Mouse (Mus musculus): ENCODE measurements around the gene Rassf5. TPM values are rescaled to one million over a fixed set of nuclear protein-coding genes. Genes with fewer than 3 reads are reported as not detected.

Rassf5 gene
- polyA plus RNA-seq, 1 experiment from 2014 or later: 3.5 TPM

DNA sequence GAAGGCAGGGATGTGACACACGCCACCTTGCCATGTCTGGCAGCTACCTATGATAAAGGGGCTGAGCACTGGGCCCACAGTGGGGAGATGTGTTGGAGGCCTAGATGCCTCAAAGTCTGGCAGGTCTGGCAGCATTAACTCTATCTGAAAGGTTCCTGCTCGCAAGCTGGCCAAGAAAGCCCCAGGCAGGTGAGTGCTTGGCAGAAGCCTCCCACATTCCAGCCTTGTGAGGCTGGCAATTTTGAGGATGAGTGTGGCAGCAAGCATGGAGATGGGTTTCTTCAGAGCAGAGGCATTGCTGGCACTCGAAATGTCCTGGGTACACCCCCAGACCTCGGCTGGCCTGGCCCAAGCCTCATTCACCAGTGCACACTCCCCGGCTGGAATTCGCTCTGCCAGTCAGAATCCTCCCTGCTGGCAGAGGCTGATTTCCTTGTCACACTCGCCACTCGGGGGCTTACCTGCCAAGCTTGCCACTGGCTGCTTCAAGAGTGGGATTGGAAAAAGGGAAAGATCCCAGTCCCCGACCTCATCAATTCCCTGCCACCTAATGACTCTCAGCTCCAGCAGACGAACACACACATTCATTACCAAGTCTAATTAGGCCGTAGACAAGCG lies 5.4 kb downstream of the Rassf5 start:
- H3K4me2 ChIP-seq (ENCODE audit: low read depth, low read length): no peak overlapping the region
- no peak overlapping the region for H3K27ac ChIP-seq (ENCODE audit: low read length)
- peaks cover 29% of the 10 kb centered on the region for H3K27me3 ChIP-seq (replicated peaks; ENCODE audit: control insufficient read depth, insufficient read depth, low read length)
- peaks cover 10% of the 10 kb centered on the region for H3K4me1 ChIP-seq (ENCODE audit: control insufficient read depth, insufficient read depth, low read length)
- WGBS: 70% methylated on average over 12 of the region's 12 CpGs
- H3K9me3 ChIP-seq (ENCODE audit: control insufficient read depth, low read length): no peaks in the 10 kb centered on the region
- H3K9ac ChIP-seq (ENCODE audit: low read depth, low read length): no peak overlapping the region
- no peak for ATAC-seq
- H3K36me3 ChIP-seq (ENCODE audit: control insufficient read depth, insufficient read depth, low read length): no peaks in the 10 kb centered on the region
- H3K4me3 ChIP-seq (ENCODE audit: low read length): no peak overlapping the region

DNA sequence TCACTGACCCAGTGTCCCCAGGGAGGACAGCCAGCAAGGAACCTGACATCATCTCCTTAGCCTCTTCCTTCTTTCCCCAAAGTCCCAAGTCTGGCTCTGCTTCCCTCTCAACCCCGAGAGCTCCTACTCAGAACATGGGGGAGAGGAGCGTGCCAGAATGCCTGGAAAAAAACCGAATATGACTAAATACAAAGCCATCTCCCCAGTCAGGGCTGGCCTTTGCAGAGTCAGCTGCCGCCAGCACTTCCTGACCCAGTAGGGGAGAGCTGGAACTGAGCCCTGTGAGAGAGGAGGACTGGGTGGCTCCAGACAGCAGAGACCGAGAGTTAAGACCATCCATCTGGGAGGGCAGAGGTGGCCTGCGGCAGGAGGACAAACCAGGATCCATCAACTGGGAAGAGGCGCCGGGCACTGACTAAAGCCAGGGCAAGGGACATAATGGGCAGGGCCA lies 6.1 kb downstream of the Rassf5 start:
- no peak overlapping the region for H3K4me2 ChIP-seq (ENCODE audit: low read depth, low read length)
- H3K9me3 ChIP-seq (ENCODE audit: control insufficient read depth, low read length): no peaks in the 10 kb centered on the region
- no peak overlapping the region for H3K9ac ChIP-seq (ENCODE audit: low read depth, low read length)
- peak; percentile 77 for ATAC-seq
- H3K36me3 ChIP-seq (ENCODE audit: control insufficient read depth, insufficient read depth, low read length): no peaks in the 10 kb centered on the region
- WGBS: 48% methylated on average over 8 of the region's 8 CpGs
- peaks cover 8% of the 10 kb centered on the region; the same call in 1 of the 2 replicates for H3K4me1 ChIP-seq (ENCODE audit: control insufficient read depth, insufficient read depth, low read length)
- no peak overlapping the region for H3K4me3 ChIP-seq (ENCODE audit: low read length)
- peaks cover 23% of the 10 kb centered on the region for H3K27me3 ChIP-seq (replicated peaks; ENCODE audit: control insufficient read depth, insufficient read depth, low read length)
- H3K27ac ChIP-seq (ENCODE audit: low read length): no peak overlapping the region

DNA sequence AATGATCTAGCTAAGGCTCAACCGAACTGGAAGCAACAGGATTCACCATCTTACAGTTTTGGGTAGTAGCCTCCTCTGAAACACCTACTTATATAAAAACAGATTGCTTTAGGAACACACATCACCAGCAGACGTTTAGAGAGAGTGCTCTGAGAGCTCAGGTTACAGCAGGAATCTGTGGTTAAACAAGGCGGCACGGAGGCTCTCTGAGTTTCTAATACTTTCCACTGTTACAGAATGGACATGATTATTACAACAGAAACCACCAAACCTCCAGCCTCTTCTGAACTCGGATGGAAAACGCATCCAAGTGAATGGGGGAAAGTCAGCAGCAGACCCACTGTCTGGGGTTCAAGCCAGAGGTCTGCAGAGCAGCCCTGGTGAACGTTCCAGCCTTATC lies 9.0 kb downstream of the Rassf5 start:
- 49% methylated on average over 7 of the region's 7 CpGs for WGBS
- no peak overlapping the region for H3K4me2 ChIP-seq (ENCODE audit: low read depth, low read length)
- H3K36me3 ChIP-seq (ENCODE audit: control insufficient read depth, insufficient read depth, low read length): no peaks in the 10 kb centered on the region
- H3K27me3 ChIP-seq (replicated peaks; ENCODE audit: control insufficient read depth, insufficient read depth, low read length): peaks cover 11% of the 10 kb centered on the region
- peak overlapping the region; percentile 8; the same call in 1 of the 2 replicates for H3K27ac ChIP-seq (ENCODE audit: low read length)
- H3K4me1 ChIP-seq (ENCODE audit: control insufficient read depth, insufficient read depth, low read length): peaks cover 8% of the 10 kb centered on the region; the same call in 1 of the 2 replicates
- H3K4me3 ChIP-seq (ENCODE audit: low read length): no peak overlapping the region
- no peak for ATAC-seq
- H3K9me3 ChIP-seq (ENCODE audit: control insufficient read depth, low read length): no peaks in the 10 kb centered on the region
- no peak overlapping the region for H3K9ac ChIP-seq (ENCODE audit: low read depth, low read length)

DNA sequence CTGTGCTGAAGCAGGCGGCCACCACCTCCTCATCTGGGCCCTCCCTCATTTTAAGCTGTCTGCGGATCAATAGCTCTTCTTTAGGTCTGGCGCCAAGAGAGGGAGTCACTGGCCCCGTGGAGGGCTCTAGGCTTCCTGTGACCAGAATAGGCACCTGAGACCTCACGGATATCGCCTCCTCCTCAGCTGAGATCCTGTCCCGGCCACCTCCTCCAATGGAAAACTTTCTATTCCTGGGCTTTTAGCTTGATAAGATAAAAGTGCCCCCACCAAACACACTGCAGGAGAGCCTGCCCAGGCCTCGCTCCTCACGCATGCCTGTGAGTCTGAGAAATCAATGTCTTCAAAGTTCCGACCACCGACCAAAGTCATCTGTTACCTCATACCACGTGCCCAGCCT lies 11.5 kb downstream of the Rassf5 start:
- H3K36me3 ChIP-seq (ENCODE audit: control insufficient read depth, insufficient read depth, low read length): no peaks in the 10 kb centered on the region
- no peak overlapping the region for H3K27ac ChIP-seq (ENCODE audit: low read length)
- H3K27me3 ChIP-seq (replicated peaks; ENCODE audit: control insufficient read depth, insufficient read depth, low read length): no peaks in the 10 kb centered on the region
- peaks cover 5% of the 10 kb centered on the region; the same call in 1 of the 2 replicates for H3K4me1 ChIP-seq (ENCODE audit: control insufficient read depth, insufficient read depth, low read length)
- H3K4me3 ChIP-seq (ENCODE audit: low read length): no peak overlapping the region
- no peak for ATAC-seq
- H3K4me2 ChIP-seq (ENCODE audit: low read depth, low read length): no peak overlapping the region
- H3K9ac ChIP-seq (ENCODE audit: low read depth, low read length): no peak overlapping the region
- WGBS: 57% methylated on average over 12 of the region's 12 CpGs
- H3K9me3 ChIP-seq (ENCODE audit: control insufficient read depth, low read length): no peaks in the 10 kb centered on the region

DNA sequence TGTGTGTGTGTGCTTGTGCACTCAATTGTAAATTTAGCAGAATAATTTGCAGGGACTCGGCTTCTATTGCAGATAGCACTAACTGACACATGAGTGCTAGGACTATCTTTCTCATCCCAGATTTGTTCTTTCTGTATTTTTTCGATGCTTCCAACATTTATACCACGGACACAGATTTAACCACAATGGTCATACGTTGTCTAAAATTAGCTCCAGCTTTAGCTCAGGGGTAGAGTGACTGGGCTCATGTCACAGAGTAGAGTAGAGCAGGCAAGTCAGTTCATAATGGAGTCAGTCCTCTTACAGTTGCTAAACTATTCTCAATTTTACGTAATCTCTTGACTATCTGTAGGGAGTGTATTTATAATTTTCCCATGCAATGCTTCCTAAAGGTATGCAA lies 16.4 kb downstream of the Rassf5 start:
- Histone ChIP-seq H3K27ac (ENCODE audit: low read length) (no peak overlapping the region), H3K9me3 (ENCODE audit: control insufficient read depth, low read length) (no peaks in the 10 kb centered on the region), H3K4me3 (ENCODE audit: low read length) (no peak overlapping the region), H3K4me1 (ENCODE audit: control insufficient read depth, insufficient read depth, low read length) (no peaks in the 10 kb centered on the region), H3K9ac (ENCODE audit: low read depth, low read length) (no peak overlapping the region), H3K4me2 (ENCODE audit: low read depth, low read length) (no peak overlapping the region), H3K27me3 (replicated peaks; ENCODE audit: control insufficient read depth, insufficient read depth, low read length) (no peaks in the 10 kb centered on the region), H3K36me3 (ENCODE audit: control insufficient read depth, insufficient read depth, low read length) (no peaks in the 10 kb centered on the region)
- 83% methylated on average over 5 of the region's 5 CpGs for WGBS
- no peak for ATAC-seq

DNA sequence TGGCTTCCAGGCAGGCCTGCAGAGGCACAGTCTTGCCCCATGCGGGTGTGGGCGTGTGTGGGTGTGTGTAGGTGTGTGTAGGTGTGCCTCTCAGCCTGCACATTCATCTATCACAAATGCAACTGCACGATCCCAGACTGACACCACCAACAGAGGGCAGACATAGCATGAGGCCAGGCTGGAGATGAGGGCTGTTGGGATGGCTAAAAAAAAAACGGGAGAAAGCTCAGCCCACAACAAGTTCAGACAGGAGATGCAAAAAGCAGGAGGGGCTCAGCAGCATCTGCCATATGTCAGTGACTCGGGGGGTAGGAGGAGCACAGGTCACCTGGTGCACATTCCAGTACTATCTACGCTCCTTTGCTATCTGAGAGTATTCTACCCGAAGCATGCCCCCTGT lies 16.8 kb downstream of the Rassf5 start:
- H3K27me3 ChIP-seq (replicated peaks; ENCODE audit: control insufficient read depth, insufficient read depth, low read length): no peaks in the 10 kb centered on the region
- H3K4me3 ChIP-seq (ENCODE audit: low read length): no peak overlapping the region
- no peaks in the 10 kb centered on the region for H3K4me1 ChIP-seq (ENCODE audit: control insufficient read depth, insufficient read depth, low read length)
- no peak overlapping the region for H3K4me2 ChIP-seq (ENCODE audit: low read depth, low read length)
- no peaks in the 10 kb centered on the region for H3K9me3 ChIP-seq (ENCODE audit: control insufficient read depth, low read length)
- H3K36me3 ChIP-seq (ENCODE audit: control insufficient read depth, insufficient read depth, low read length): no peaks in the 10 kb centered on the region
- no peak overlapping the region for H3K9ac ChIP-seq (ENCODE audit: low read depth, low read length)
- WGBS: 40% methylated on average over 7 of the region's 7 CpGs
- H3K27ac ChIP-seq (ENCODE audit: low read length): no peak overlapping the region
- no peak for ATAC-seq

DNA sequence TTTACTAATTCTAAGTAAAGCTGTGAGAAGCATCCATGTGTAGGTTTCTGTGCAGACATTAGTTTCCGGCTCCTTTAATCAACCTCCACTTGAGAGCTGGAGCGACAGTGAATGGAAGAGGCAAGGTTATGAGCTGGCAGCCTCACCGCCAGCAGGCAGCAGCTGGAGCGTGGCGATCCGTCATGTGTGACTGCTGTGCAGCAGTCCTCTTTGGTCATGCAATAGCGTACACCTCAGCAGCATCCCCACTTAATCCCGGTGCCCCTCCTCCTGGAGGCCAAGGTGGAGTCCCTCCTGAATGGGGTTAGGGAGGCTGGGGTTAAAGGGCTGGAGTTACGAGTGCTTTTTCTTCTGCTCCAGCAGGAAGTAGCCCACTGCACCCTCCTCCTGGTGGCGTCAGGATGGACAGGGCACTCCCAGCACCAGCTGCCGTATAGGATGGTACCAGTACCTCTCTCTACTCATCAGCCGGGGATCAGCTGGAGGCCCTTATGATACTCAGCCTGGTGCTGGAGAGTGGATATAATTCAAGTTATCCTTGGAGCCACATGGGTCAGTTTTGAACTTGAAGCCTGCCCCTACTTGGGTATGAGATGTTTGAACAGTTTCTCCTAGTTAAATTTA lies 20.1 kb downstream of the Rassf5 start:
- Histone ChIP-seq H3K9me3 (ENCODE audit: control insufficient read depth, low read length) (no peaks in the 10 kb centered on the region), H3K4me1 (ENCODE audit: control insufficient read depth, insufficient read depth, low read length) (no peaks in the 10 kb centered on the region), H3K9ac (ENCODE audit: low read depth, low read length) (no peak overlapping the region), H3K27ac (ENCODE audit: low read length) (no peak overlapping the region), H3K36me3 (ENCODE audit: control insufficient read depth, insufficient read depth, low read length) (no peaks in the 10 kb centered on the region), H3K27me3 (replicated peaks; ENCODE audit: control insufficient read depth, insufficient read depth, low read length) (no peaks in the 10 kb centered on the region), H3K4me2 (ENCODE audit: low read depth, low read length) (no peak overlapping the region), H3K4me3 (ENCODE audit: low read length) (no peak overlapping the region)
- no peak for ATAC-seq
- 55% methylated on average over 12 of the region's 12 CpGs for WGBS

DNA sequence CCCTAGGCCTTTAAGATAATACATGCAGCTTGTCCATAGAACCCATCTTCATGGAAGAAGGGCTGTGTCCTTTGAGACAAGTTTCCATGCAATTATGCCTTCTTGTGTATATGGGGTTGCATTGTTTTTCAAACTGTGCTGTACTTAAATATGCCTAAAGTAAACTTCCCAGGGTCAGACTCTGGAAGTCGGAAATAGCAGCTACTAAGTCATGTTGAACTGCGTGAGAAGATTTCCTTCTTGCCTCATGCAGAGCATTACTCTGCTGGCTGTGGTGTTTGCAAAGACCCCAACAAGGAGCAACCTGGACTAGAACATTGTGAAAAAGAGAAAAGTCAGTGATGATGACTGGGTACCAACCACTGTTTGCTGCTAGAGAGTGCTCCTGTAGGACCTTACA lies 21.7 kb downstream of the Rassf5 start:
- Histone ChIP-seq H3K4me2 (ENCODE audit: low read depth, low read length) (no peak overlapping the region), H3K4me1 (ENCODE audit: control insufficient read depth, insufficient read depth, low read length) (no peaks in the 10 kb centered on the region), H3K9me3 (ENCODE audit: control insufficient read depth, low read length) (no peaks in the 10 kb centered on the region), H3K36me3 (ENCODE audit: control insufficient read depth, insufficient read depth, low read length) (no peaks in the 10 kb centered on the region), H3K27me3 (replicated peaks; ENCODE audit: control insufficient read depth, insufficient read depth, low read length) (no peaks in the 10 kb centered on the region), H3K4me3 (ENCODE audit: low read length) (no peak overlapping the region), H3K9ac (ENCODE audit: low read depth, low read length) (no peak overlapping the region), H3K27ac (ENCODE audit: low read length) (no peak overlapping the region)
- no peak for ATAC-seq
- 75% methylated on average over 2 of the region's 2 CpGs for WGBS

DNA sequence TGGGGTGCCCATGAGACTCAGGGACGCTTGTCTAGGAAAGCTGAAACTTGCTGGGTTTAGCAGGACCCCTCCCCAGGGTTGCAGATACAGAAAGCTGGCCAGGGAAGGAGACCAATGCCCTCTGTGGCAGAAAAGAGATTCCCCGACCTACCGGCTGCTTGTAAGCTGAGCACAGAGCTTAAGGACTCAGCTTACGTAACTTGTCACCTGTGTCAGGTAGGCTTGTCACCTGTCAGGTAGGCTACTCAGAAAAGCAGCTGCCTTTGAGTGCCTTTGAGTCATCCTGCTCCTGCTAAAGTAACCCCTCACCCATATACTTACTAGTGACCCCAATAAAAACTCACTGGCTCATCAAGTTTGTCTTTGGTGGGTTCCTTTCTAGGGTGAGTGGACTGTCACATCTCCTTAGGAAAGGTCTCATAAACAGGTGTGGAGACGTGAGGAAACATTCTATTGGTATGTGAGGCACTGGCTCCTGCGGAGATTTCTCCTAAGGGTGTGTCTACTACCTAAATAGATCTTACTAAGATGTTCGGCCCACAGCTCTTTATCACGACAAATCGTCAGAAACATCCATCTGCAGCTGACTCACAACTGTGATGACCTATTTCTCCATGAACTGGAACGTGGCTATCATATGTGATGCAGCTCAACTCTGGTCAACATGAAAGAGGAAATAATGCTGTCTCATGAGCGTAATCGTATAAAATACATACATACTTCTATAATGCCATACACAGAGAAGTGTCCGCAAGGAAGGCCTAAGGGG lies 23.1 kb downstream of the Rassf5 start:
- Histone ChIP-seq H3K27me3 (replicated peaks; ENCODE audit: control insufficient read depth, insufficient read depth, low read length) (no peaks in the 10 kb centered on the region), H3K27ac (ENCODE audit: low read length) (no peak overlapping the region), H3K9me3 (ENCODE audit: control insufficient read depth, low read length) (no peaks in the 10 kb centered on the region), H3K4me3 (ENCODE audit: low read length) (no peak overlapping the region), H3K36me3 (ENCODE audit: control insufficient read depth, insufficient read depth, low read length) (no peaks in the 10 kb centered on the region), H3K9ac (ENCODE audit: low read depth, low read length) (no peak overlapping the region), H3K4me2 (ENCODE audit: low read depth, low read length) (no peak overlapping the region), H3K4me1 (ENCODE audit: control insufficient read depth, insufficient read depth, low read length) (no peaks in the 10 kb centered on the region)
- no peak for ATAC-seq
- 78% methylated on average over 13 of the region's 13 CpGs for WGBS
